Mouse (Mus musculus) lung, postnatal 0 days (tissue): ENCODE data around the gene Cmip.

Experiments
- CTCF ChIP-seq: IDR thresholded peaks from 2 replicates; pipeline ENCODE4 v1.5.1; 2016; ENCODE audit warnings: antibody characterized with exemption, mild to moderate bottlenecking
- EP300 ChIP-seq: IDR thresholded peaks from 2 replicates; pipeline ENCODE4 v1.6.1; 2016; ENCODE audit warnings: antibody characterized with exemption, mild to moderate bottlenecking, control low read depth

DNA sequence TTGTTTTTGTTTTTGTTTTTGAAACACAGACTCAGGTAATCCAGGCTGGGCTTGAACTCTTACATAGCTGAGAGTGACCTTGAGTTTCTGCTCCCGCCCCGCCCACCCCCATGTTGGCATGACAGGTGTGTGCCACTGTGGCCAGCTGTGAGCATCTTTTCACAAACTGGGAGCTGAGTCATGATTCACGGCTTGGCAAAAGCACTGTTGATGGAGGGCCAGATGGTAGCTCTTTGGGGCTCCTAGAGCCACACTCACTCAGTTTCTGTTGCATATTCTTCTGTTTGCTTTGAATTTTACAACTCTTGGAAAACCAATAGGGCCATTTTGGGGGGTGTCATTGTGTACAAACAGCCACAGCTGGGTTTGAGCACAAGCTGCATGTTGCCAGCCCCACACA is 149.2 kb downstream of the Cmip start:
- TF ChIP-seq EP300 (no peak), CTCF (no peak)
